Mouse (Mus musculus) embryonic facial prominence, embryonic 10.5 days (tissue): ENCODE data around the gene Osbp. TPM values are rescaled to one million over a fixed set of nuclear protein-coding genes. Genes with fewer than 3 reads are reported as not detected.

Experiments used
- DNase-seq: peaks from one replicate; pipeline ENCODE4 v3.0.0-alpha.2; 2017; ENCODE audit warnings: low spot score
- H3K27ac ChIP-seq: fragments of 300-500 bp; sonication (generic); replicated peaks from 2 replicates; pipeline ENCODE4 v1.5.1; 2016; ENCODE audit warnings: mild to moderate bottlenecking
- H3K27me3 ChIP-seq: fragments of 300-500 bp; sonication (generic); replicated peaks from 2 replicates; pipeline ENCODE4 v1.6.1; 2016; ENCODE audit warnings: low read depth, mild to moderate bottlenecking; ENCODE audit not compliant: poor library complexity, severe bottlenecking
- H3K36me3 ChIP-seq: fragments of 300-500 bp; sonication (generic); replicated peaks from 2 replicates; pipeline ENCODE4 v1.6.1; 2016; ENCODE audit warnings: mild to moderate bottlenecking, moderate library complexity
- H3K4me1 ChIP-seq: fragments of 300-500 bp; sonication (generic); 2 replicates; pipeline ENCODE4 v1.6.1; 2016
- H3K4me3 ChIP-seq: fragments of 300-500 bp; sonication (generic); 2 replicates; pipeline ENCODE4 v1.5.1; 2016; ENCODE audit warnings: mild to moderate bottlenecking, moderate library complexity
- H3K9me3 ChIP-seq: fragments of 300-500 bp; sonication (generic); 2 replicates; pipeline ENCODE4 v1.6.1; 2016; ENCODE audit warnings: mild to moderate bottlenecking
- WGBS: fragments of 180-500 bp; shearing (Covaris S2); methylation state at CpG from one replicate; pipeline ENCODE4 v1.1.7; 2016; 5-methylcytosine and 5-hydroxymethylcytosine counted together
- microRNA-seq: library from miRNA; unstranded; fragments of <30 nt; microRNA quantifications from one replicate; pipeline ENCODE4, GENCODE M21; 2017
- polyA plus RNA-seq: library from polyadenylated mRNA; unstranded; fragments of >200 nt; fragmentation: Nextera tagmentation; extraction: Ambion mirVana; gene quantifications from 2 replicates; pipeline ENCODE4 v1.2.1, GENCODE M21; 2016

The Osbp gene
- polyA plus RNA-seq, 1 experiment from 2014 or later: 3.5 TPM

DNA sequence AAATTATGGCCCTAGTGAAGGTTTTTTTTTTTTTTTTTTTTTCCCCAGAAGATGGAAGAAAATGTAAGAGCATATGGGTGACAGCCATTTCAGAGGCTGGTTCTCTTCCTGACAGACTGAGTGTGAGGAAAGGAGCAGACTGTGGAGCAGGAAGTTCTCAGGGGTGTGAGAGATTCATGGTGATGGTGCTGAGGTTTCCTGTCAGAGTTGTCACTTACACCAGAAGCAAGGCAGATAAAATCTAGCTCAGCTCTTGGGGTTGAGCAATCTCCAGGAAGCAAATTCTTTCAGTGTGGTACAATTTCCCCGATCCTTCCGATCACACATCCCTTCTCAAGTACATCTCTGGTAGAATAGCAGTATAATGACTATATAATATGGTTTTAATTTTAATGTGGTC, 60.9 kb downstream of the Osbp start:
- no peak overlapping the region for H3K27ac ChIP-seq
- no peaks in the 10 kb centered on the region for H3K27me3 ChIP-seq
- WGBS: 85% methylated on average over 2 of the region's 2 CpGs
- no peaks in the 10 kb centered on the region for H3K9me3 ChIP-seq
- H3K4me1 ChIP-seq: no peaks in the 10 kb centered on the region
- no peak for DNase-seq
- H3K36me3 ChIP-seq: no peaks in the 10 kb centered on the region
- H3K4me3 ChIP-seq: no peak overlapping the region

DNA sequence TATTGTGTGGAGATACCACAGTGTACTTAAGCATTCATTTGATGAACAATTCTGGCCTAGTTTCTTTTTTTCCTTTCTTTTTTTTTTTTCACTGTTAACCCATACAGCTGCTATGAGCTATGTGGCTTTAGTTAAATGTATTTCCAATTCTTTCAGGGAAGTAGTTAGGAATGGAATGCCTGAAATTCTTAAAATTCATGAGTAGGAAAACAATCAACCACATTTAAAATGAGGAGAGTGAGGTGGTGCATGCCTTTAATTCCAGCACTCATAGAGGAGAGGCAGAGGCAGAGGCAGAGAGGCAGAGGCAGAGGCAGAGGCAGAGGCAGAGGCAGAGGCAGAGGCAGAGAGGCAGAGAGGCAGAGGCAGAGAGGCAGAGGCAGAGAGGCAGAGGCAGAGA, 72.0 kb downstream of the Osbp start:
- DNase-seq: no peak
- Histone ChIP-seq H3K36me3 (no peaks in the 10 kb centered on the region), H3K27ac (no peak overlapping the region), H3K4me1 (no peaks in the 10 kb centered on the region), H3K27me3 (no peaks in the 10 kb centered on the region), H3K4me3 (no peak overlapping the region), H3K9me3 (no peaks in the 10 kb centered on the region)

DNA sequence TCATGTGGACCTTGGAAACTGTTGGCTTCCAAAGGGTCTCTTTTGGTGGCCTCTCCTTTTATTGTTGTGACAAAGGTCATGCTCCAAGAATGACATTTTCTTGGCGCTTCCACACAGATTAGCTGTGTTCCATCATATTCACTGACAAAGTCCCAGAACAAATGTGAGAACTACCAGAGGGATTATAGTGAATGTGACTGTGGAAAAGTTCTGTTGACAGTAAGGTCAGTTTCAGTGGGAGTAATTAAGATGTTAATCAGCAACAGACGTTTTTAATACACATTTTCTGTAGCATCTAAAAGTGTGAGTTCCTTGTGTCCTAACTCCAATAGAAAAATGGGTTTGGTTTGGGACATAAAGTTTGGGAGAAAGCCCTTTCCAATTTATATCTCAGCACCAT, 75.5 kb downstream of the Osbp start, which contains the start of gene Olfr1423:
Gene Olfr1423 (minus strand): TSS at position 101 of the 400 bp plus-strand sequence.
- Histone ChIP-seq H3K4me3 (no peak within 1 kb of the TSS), H3K9me3 (no peaks in the 10 kb centered on the region), H3K27me3 (no peaks in the 10 kb centered on the region), H3K27ac (no peak within 1 kb of the TSS), H3K36me3 (no peaks in the 10 kb centered on the region), H3K4me1 (no peaks in the 10 kb centered on the region)
- 57% methylated on average over 2 of the region's 2 CpGs for WGBS
- DNase-seq: no peak

DNA sequence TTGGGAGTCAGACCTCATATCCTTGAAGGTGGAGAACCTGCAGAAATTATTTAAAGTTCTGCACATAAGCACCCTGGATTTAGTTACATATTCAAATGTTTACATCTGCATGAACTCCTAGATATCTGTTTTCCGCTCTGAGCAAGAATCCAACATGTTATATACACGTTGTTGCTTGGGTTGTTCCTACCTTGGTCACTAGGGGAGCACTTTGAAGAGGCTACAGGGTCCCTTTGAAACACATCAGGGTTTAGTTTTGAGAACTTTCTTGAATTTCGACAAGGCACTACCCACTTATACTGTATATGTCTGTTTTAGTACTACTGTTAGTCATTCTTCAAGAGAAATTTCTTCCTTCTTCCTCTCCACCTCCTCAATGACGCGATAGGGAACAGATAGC, 77.4 kb downstream of the Osbp start:
- Histone ChIP-seq H3K4me3 (no peak overlapping the region), H3K27ac (no peak overlapping the region), H3K9me3 (no peaks in the 10 kb centered on the region), H3K36me3 (no peaks in the 10 kb centered on the region), H3K4me1 (no peaks in the 10 kb centered on the region), H3K27me3 (no peaks in the 10 kb centered on the region)
- DNase-seq: no peak
- 91% methylated on average over 5 of the region's 5 CpGs for WGBS

Small RNAs within 50 kb of the gene (microRNA-seq; reads per million reads assigned to microRNA genes)
- gene Mir6994: 13.4 reads per million, percentile 24 among the genes with 10 or more reads in this experiment

Other genes with a start within 250 kb of the Osbp start
- gene Gif, start 218.4 kb upstream of the Osbp start, polyA plus RNA-seq: not detected in 2 replicates
- gene Mrpl16, start 195.6 kb upstream of the Osbp start, polyA plus RNA-seq: 58.5 and 59.5 TPM in 2 replicates
- 9.8 and 10.7 TPM in 2 replicates for gene Stx3, start 146.5 kb upstream of the Osbp start, polyA plus RNA-seq
- not detected in 2 replicates for gene Olfr1417, start 126.7 kb upstream of the Osbp start, polyA plus RNA-seq
- gene Olfr1418, start 104.9 kb upstream of the Osbp start, polyA plus RNA-seq: not detected in 2 replicates
- not detected in 2 replicates for gene Olfr1419, start 90.8 kb upstream of the Osbp start, polyA plus RNA-seq
- gene Olfr1420, start 79.4 kb upstream of the Osbp start, polyA plus RNA-seq: not detected in 2 replicates
- gene Patl1, start 53.5 kb upstream of the Osbp start, polyA plus RNA-seq: 23.4 and 23.6 TPM in 2 replicates
- gene Olfr1423, start 75.4 kb downstream of the Osbp start, polyA plus RNA-seq: 0.04 and 0.09 TPM in 2 replicates
- not detected in 2 replicates for gene Olfr1424, start 96.7 kb downstream of the Osbp start, polyA plus RNA-seq
- gene Olfr1425, start 111.8 kb downstream of the Osbp start, polyA plus RNA-seq: not detected in 2 replicates
- not detected in 2 replicates for gene Olfr1426, start 126.1 kb downstream of the Osbp start, polyA plus RNA-seq
- gene Olfr1427, start 137.4 kb downstream of the Osbp start, polyA plus RNA-seq: not detected in 2 replicates
- gene Olfr1428, start 150.0 kb downstream of the Osbp start, polyA plus RNA-seq: not detected in 2 replicates
- gene Olfr76, start 157.3 kb downstream of the Osbp start, polyA plus RNA-seq: not detected in 2 replicates
- not detected in 2 replicates for gene Olfr1555-ps1, start 204.2 kb downstream of the Osbp start, polyA plus RNA-seq
- not detected in 2 replicates for gene Olfr1431, start 234.7 kb downstream of the Osbp start, polyA plus RNA-seq